Mouse (Mus musculus): ENCODE results near the gene Ifih1.
A peak's percentile ranks its signal among the peaks of the same experiment; 100 is the strongest.

Gene Ifih1

GRCm38 (mm10) chr2:62646014-62646645 lies at the start of gene Ifih1:
Gene Ifih1 (minus strand): TSS chr2:62646255.
- Histone ChIP-seq H3K36me3 (ENCODE audit: control insufficient read depth, insufficient read depth, low read length, poor library complexity, severe bottlenecking) (no peaks in the 10 kb centered on the region), H3K27me3 (ENCODE audit: control insufficient read depth, insufficient read depth, low read length, poor library complexity, severe bottlenecking) (no peaks in the 10 kb centered on the region)
- DNase-seq (ENCODE audit: low read depth, low spot score): peak; percentile 85

GRCm38 (mm10) chr2:62685934-62686333 lies 39.9 kb upstream of the Ifih1 start:
- no peaks in the 10 kb centered on the region for H3K36me3 ChIP-seq (ENCODE audit: control insufficient read depth, insufficient read depth, low read length, poor library complexity, severe bottlenecking)
- no peak for DNase-seq (ENCODE audit: low read depth, low spot score)
- H3K27me3 ChIP-seq (ENCODE audit: control insufficient read depth, insufficient read depth, low read length, poor library complexity, severe bottlenecking): no peaks in the 10 kb centered on the region

DNA sequence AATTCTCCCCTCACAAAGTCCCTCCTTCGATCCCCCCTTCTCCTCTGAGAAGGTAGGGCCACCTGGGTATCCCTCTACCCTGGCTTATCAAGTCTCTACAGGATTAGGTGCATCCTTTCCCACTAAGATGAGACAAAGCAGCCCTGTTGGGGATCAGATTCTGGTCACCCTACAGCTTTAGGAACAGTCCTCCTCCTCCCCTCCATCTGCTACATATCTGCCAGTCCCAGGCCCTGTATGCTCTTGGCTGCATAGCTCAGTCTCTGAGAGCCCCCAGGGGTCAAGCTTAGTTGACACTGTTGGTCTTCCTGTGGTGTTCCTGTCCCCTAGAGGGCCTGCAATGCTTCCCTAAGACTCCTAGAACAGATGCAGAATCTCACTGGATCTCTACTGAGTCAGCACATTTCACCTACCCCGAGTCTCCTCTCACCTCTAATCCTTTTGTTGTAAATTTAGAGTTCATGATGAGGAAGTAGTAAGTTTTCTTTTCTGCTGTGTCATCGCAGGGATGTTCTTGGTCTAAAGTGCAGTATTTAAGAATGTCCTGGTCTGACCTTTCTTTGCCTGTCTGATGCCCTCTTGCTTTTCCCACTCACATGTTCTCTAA lies 39.0 kb upstream of the Ifih1 start:
- H3K27me3 ChIP-seq (ENCODE audit: control insufficient read depth, insufficient read depth, low read length, poor library complexity, severe bottlenecking): no peaks in the 10 kb centered on the region
- no peak for DNase-seq (ENCODE audit: low read depth, low spot score)
- H3K36me3 ChIP-seq (ENCODE audit: control insufficient read depth, insufficient read depth, low read length, poor library complexity, severe bottlenecking): no peaks in the 10 kb centered on the region

DNA sequence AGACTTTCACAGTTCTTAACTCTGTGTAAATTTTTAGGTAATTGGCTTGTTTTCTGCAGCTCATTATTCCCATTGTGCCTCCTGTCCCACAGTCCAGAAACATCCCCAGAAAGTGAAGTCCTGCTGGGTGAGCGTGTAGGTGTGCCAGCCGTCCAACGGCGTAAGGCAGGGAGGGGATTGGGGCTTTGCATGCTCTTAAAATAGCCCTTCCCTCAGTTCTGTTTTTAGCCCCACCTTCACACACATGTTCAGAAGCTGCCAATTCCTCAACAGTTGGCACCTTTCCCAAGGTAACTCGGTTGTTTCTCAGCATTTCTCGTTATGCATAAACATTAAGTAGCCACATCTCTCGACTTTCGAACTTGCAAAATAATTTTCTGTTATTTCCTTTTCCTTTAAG lies 35.6 kb upstream of the Ifih1 start:
- no peaks in the 10 kb centered on the region for H3K27me3 ChIP-seq (ENCODE audit: control insufficient read depth, insufficient read depth, low read length, poor library complexity, severe bottlenecking)
- no peak for DNase-seq (ENCODE audit: low read depth, low spot score)
- no peaks in the 10 kb centered on the region for H3K36me3 ChIP-seq (ENCODE audit: control insufficient read depth, insufficient read depth, low read length, poor library complexity, severe bottlenecking)

- no peak for DNase-seq (ENCODE audit: low read depth, low spot score)
- Histone ChIP-seq H3K27me3 (ENCODE audit: control insufficient read depth, insufficient read depth, low read length, poor library complexity, severe bottlenecking) (no peaks in the 10 kb centered on the region), H3K36me3 (ENCODE audit: control insufficient read depth, insufficient read depth, low read length, poor library complexity, severe bottlenecking) (no peaks in the 10 kb centered on the region)
Measured at GRCm38 (mm10) chr2:62672788-62673187, 26.7 kb upstream of the Ifih1 start.

DNA sequence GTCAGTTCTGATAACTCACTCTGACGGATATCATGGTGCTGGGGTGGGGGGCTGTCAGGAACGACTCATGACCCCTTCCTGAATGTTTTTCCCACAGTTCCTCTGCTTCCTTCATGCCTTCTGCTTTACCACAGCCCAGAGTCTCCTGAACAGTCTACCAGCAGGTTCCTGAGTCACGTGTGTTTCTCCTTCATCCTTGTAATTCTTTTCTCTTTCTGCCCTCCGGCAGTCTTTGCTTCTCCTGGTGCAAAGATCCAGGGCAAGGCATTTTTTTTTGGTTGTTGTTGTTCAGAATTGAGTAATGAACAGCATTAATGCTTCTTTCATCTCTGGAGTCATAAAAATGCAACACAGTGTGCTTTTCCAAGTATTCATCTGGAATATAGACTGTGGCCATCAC lies 24.7 kb upstream of the Ifih1 start:
- Histone ChIP-seq H3K36me3 (ENCODE audit: control insufficient read depth, insufficient read depth, low read length, poor library complexity, severe bottlenecking) (no peaks in the 10 kb centered on the region), H3K27me3 (ENCODE audit: control insufficient read depth, insufficient read depth, low read length, poor library complexity, severe bottlenecking) (no peaks in the 10 kb centered on the region)
- DNase-seq (ENCODE audit: low read depth, low spot score): no peak

GRCm38 (mm10) chr2:62670301-62670700 lies 24.2 kb upstream of the Ifih1 start:
- H3K27me3 ChIP-seq (ENCODE audit: control insufficient read depth, insufficient read depth, low read length, poor library complexity, severe bottlenecking): no peaks in the 10 kb centered on the region
- H3K36me3 ChIP-seq (ENCODE audit: control insufficient read depth, insufficient read depth, low read length, poor library complexity, severe bottlenecking): no peaks in the 10 kb centered on the region
- no peak for DNase-seq (ENCODE audit: low read depth, low spot score)

GRCm38 (mm10) chr2:62669848-62670247 lies 23.8 kb upstream of the Ifih1 start:
- DNase-seq (ENCODE audit: low read depth, low spot score): no peak
- no peaks in the 10 kb centered on the region for H3K36me3 ChIP-seq (ENCODE audit: control insufficient read depth, insufficient read depth, low read length, poor library complexity, severe bottlenecking)
- H3K27me3 ChIP-seq (ENCODE audit: control insufficient read depth, insufficient read depth, low read length, poor library complexity, severe bottlenecking): no peaks in the 10 kb centered on the region

GRCm38 (mm10) chr2:62665536-62665935 lies 19.5 kb upstream of the Ifih1 start:
- no peaks in the 10 kb centered on the region for H3K36me3 ChIP-seq (ENCODE audit: control insufficient read depth, insufficient read depth, low read length, poor library complexity, severe bottlenecking)
- DNase-seq (ENCODE audit: low read depth, low spot score): no peak

DNA sequence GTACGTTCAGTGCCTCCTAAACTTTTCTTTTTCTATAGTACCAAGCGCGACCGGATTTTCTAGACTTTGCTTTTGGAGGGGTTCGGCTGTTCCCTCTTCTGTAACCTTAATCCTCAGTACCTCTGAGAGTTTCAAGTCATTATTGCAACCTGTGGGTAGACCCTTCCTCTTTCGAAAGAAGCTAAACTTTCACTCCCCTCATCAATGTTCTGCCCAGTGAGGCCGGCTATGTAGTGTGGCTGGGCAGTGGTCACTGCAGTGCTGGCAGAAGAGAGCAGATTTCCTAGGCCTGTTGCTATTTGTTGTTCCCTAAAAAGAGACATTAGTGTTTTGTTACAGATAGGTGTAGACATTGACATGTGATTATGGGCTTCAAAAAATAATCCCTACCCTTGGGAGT lies 18.8 kb upstream of the Ifih1 start:
- Histone ChIP-seq H3K27me3 (ENCODE audit: control insufficient read depth, insufficient read depth, low read length, poor library complexity, severe bottlenecking) (no peaks in the 10 kb centered on the region), H3K36me3 (ENCODE audit: control insufficient read depth, insufficient read depth, low read length, poor library complexity, severe bottlenecking) (no peaks in the 10 kb centered on the region)
- no peak for DNase-seq (ENCODE audit: low read depth, low spot score)

More at GRCm38 (mm10) chr2:62665536-62665935, 19.5 kb upstream of the Ifih1 start:
- no peaks in the 10 kb centered on the region for H3K27me3 ChIP-seq (ENCODE audit: control insufficient read depth, insufficient read depth, low read length, poor library complexity, severe bottlenecking)

DNA sequence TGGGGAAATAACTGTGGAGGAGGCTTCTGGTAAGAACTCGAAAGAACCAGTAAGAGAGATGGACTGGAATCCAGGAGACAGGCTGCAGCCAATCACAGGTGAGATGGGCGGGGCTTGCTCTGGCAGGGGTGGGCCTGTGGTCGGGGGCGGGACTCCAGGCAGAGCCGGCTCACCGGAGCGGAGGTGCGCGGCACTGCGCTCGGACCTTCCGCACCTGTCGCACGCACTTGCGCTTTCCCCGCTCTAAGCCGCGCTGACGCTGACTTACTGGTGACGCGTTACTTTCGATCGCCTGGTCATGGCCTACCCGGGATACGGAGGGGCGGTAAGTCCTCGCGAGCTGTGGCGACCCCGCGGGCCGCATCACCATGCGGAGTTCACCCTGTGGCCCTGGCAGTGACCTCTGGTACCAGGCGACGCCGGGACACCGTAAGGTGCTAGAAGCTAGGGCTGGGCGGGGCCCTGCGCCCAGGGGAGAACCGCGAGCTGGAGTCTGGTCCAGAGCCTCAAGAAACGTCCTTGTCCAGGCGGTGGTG lies 18.1 kb upstream of the Ifih1 start, which contains the start of gene Gca:
Gene Gca (plus strand): TSS at position 151 of the 536 bp plus-strand sequence.
- Histone ChIP-seq H3K27me3 (ENCODE audit: control insufficient read depth, insufficient read depth, low read length, poor library complexity, severe bottlenecking) (no peaks in the 10 kb centered on the region), H3K36me3 (ENCODE audit: control insufficient read depth, insufficient read depth, low read length, poor library complexity, severe bottlenecking) (no peaks in the 10 kb centered on the region)
- peak; percentile 88 for DNase-seq (ENCODE audit: low read depth, low spot score)

- Histone ChIP-seq H3K27me3 (ENCODE audit: control insufficient read depth, insufficient read depth, low read length, poor library complexity, severe bottlenecking) (no peaks in the 10 kb centered on the region), H3K36me3 (ENCODE audit: control insufficient read depth, insufficient read depth, low read length, poor library complexity, severe bottlenecking) (no peaks in the 10 kb centered on the region)
- no peak for DNase-seq (ENCODE audit: low read depth, low spot score)
Measured at GRCm38 (mm10) chr2:62662560-62662959, 16.5 kb upstream of the Ifih1 start.

- no peaks in the 10 kb centered on the region; the same call in 1 of the 2 replicates for H3K27me3 ChIP-seq (ENCODE audit: control insufficient read depth, insufficient read depth, low read length, poor library complexity, severe bottlenecking)
- no peak for DNase-seq (ENCODE audit: low read depth, low spot score)
- H3K36me3 ChIP-seq (ENCODE audit: control insufficient read depth, insufficient read depth, low read length, poor library complexity, severe bottlenecking): no peaks in the 10 kb centered on the region
Measured at GRCm38 (mm10) chr2:62660565-62660964, 14.5 kb upstream of the Ifih1 start.

DNA sequence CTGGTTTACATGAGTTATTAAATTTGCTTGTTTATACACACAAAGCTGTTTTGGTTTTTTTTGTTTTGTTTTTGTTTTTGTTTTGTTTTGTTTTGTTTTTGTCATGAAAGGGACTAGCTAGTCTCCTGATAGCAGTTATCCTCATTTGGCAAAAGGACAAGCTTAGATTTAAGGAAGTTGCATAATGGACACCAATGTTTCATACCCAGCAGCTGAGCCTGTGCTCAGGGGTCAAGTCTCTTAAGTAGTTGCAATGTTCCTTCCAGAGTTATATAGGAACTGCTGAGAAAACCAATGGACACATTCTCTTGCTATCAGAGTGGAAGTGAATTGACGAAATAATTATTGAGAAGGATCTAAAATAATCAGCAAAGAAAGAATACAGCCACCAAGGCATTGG lies 10.0 kb upstream of the Ifih1 start:
- no peaks in the 10 kb centered on the region for H3K36me3 ChIP-seq (ENCODE audit: control insufficient read depth, insufficient read depth, low read length, poor library complexity, severe bottlenecking)
- no peak for DNase-seq (ENCODE audit: low read depth, low spot score)
- H3K27me3 ChIP-seq (ENCODE audit: control insufficient read depth, insufficient read depth, low read length, poor library complexity, severe bottlenecking): no peaks in the 10 kb centered on the region; the same call in 1 of the 2 replicates

GRCm38 (mm10) chr2:62654519-62655338 lies 8.7 kb upstream of the Ifih1 start:
- Histone ChIP-seq H3K36me3 (ENCODE audit: control insufficient read depth, insufficient read depth, low read length, poor library complexity, severe bottlenecking) (no peaks in the 10 kb centered on the region), H3K27me3 (ENCODE audit: control insufficient read depth, insufficient read depth, low read length, poor library complexity, severe bottlenecking) (no peaks in the 10 kb centered on the region; the same call in 1 of the 2 replicates)
- peak; percentile 75 for DNase-seq (ENCODE audit: low read depth, low spot score)
